Mouse (Mus musculus): Measurements from ENCODE around the gene Ctsll3.

The Ctsll3 gene

GRCm38 (mm10) chr13:60802749-60803148, at the start of gene Ctsll3:
Gene Ctsll3 (minus strand): TSS chr13:60802849.
- DNase-seq (ENCODE audit: low spot score in 2 of 2): no peak

GRCm38 (mm10) chr13:60848241-60849120, 45.8 kb upstream of the Ctsll3 start:
- peak; percentile 60 to 63 for DNase-seq (ENCODE audit: low spot score in 2 of 2)

GRCm38 (mm10) chr13:60843153-60843552, 40.5 kb upstream of the Ctsll3 start:
- DNase-seq (ENCODE audit: low spot score in 2 of 2): no peak

GRCm38 (mm10) chr13:60842703-60843102, 40.1 kb upstream of the Ctsll3 start:
- no peak for DNase-seq (ENCODE audit: low spot score in 2 of 2)

GRCm38 (mm10) chr13:60839353-60839902, 36.8 kb upstream of the Ctsll3 start:
- DNase-seq (ENCODE audit: low spot score in 2 of 2): no peak

GRCm38 (mm10) chr13:60826052-60826451, 23.4 kb upstream of the Ctsll3 start:
- peak; percentile 44 to 71 for DNase-seq (ENCODE audit: low spot score in 2 of 2)

- no peak for DNase-seq (ENCODE audit: low spot score in 2 of 2)
Measured at GRCm38 (mm10) chr13:60820486-60821175, 18.0 kb upstream of the Ctsll3 start.

GRCm38 (mm10) chr13:60819469-60819868, 16.8 kb upstream of the Ctsll3 start:
- peak in 1 of 2 experiments; percentile 44 for DNase-seq (ENCODE audit: low spot score in 2 of 2)

GRCm38 (mm10) chr13:60813722-60814121, 11.1 kb upstream of the Ctsll3 start:
- DNase-seq (ENCODE audit: low spot score in 2 of 2): no peak

- no peak for DNase-seq (ENCODE audit: low spot score in 2 of 2)
Measured at GRCm38 (mm10) chr13:60812768-60813167, 10.1 kb upstream of the Ctsll3 start.

GRCm38 (mm10) chr13:60809690-60810089, 7.0 kb upstream of the Ctsll3 start:
- DNase-seq (ENCODE audit: low spot score in 2 of 2): no peak

- no peak for DNase-seq (ENCODE audit: low spot score in 2 of 2)
Measured at GRCm38 (mm10) chr13:60789466-60789865, 13.2 kb downstream of the Ctsll3 start.

- DNase-seq (ENCODE audit: low spot score in 2 of 2): no peak
Measured at GRCm38 (mm10) chr13:60786264-60786663, 16.4 kb downstream of the Ctsll3 start, which contains the start of gene BC051665. Gene BC051665 (minus strand): TSS chr13:60786364.

- no peak for DNase-seq (ENCODE audit: low spot score in 2 of 2)
Measured at GRCm38 (mm10) chr13:60783301-60783700, 19.3 kb downstream of the Ctsll3 start.

- DNase-seq (ENCODE audit: low spot score in 2 of 2): no peak
Measured at GRCm38 (mm10) chr13:60780534-60780933, 22.1 kb downstream of the Ctsll3 start.

GRCm38 (mm10) chr13:60761161-60761560, 41.5 kb downstream of the Ctsll3 start:
- no peak for DNase-seq (ENCODE audit: low spot score in 2 of 2)

GRCm38 (mm10) chr13:60760392-60760791, 42.3 kb downstream of the Ctsll3 start:
- no peak for DNase-seq (ENCODE audit: low spot score in 2 of 2)

GRCm38 (mm10) chr13:60759136-60759535, 43.5 kb downstream of the Ctsll3 start:
- DNase-seq (ENCODE audit: low spot score in 2 of 2): peak in 1 of 2 experiments; percentile 33

GRCm38 (mm10) chr13:60757292-60757691, 45.4 kb downstream of the Ctsll3 start:
- DNase-seq (ENCODE audit: low spot score in 2 of 2): no peak

GRCm38 (mm10) chr13:60755251-60755650, 47.4 kb downstream of the Ctsll3 start:
- no peak for DNase-seq (ENCODE audit: low spot score in 2 of 2)

GRCm38 (mm10) chr13:60753216-60753615, 49.4 kb downstream of the Ctsll3 start:
- DNase-seq (ENCODE audit: low spot score in 2 of 2): no peak

GRCm38 (mm10) chr13:60750930-60751329, 51.7 kb downstream of the Ctsll3 start:
- DNase-seq (ENCODE audit: low spot score in 2 of 2): no peak

All from thymus, postnatal 10 days (tissue).